Comparison of ENCODE assay signal across 9 mouse cellular contexts in the genomic region with DNA sequence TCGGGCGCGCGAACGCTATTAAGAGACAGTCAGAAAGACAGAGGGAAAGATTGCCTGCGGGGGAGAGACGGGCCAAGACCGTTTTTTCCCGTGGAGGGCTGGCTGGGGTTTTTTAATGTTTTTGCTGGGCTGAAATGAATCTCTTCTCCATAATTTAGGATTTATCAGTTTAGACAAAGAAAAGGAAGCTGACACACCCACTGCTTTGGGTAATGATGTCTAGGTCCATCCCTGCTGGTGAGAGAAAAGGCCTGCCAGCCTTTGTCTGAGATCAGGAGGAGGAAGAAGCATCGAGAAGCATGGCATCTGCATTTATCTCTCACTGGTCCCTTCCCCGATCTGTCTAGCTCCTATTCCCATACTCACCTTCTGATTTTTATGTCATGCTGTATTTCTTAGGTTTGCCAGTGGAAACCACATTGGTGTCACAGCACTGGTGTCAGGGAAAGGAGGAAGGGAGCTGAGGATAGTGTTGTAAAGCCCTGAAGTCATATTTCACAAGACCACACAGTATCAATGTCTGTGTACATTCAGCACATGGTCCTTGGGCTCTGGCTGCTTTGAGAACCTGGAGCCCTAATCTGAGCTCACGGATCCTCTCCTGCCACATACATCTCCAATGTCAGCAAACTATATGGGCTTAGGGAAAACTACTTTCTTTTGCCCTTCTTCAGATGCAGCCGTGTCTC.
A peak's percentile ranks its signal among the peaks of the same experiment; 100 is the strongest.
DNase-seq lines count a peak whose midpoint lies in the region; ATAC-seq and TF ChIP-seq lines count a peak whose summit lies in the region.
"Had no signal": no experiment of that assay in that cellular context is flagged by ENCODE, and none has a peak within 500 bp of the region (broad histone marks: within the 10 kb centered on the region; RNA-seq: fewer than 3 reads in every experiment).

No protein-coding gene starts in this region.

- no peaks in the 10 kb centered on the region for H3K36me3 ChIP-seq in heart, embryonic 12.5 days
- no peaks in the 10 kb centered on the region for H3K36me3 ChIP-seq in ES-E14 (ENCODE audit: control insufficient read depth, insufficient read depth, low read length, poor library complexity, severe bottlenecking)
- no peaks in the 10 kb centered on the region for H3K36me3 ChIP-seq in forebrain, embryonic 15.5 days
- H3K36me3 ChIP-seq in liver, embryonic 14.5 days (replicated peaks; ENCODE audit: control insufficient read depth, insufficient read depth, low read depth), result no peaks in the 10 kb centered on the region
- H3K36me3 ChIP-seq in stomach, postnatal 0 days (ENCODE audit: control insufficient read depth, insufficient read depth, low read length), result no peaks in the 10 kb centered on the region

- peak overlapping the region; percentile 71 for H3K9ac ChIP-seq in heart, embryonic 12.5 days
- peak overlapping the region; percentile 8; the same call in 1 of the 2 replicates for H3K9ac ChIP-seq in ES-E14 (ENCODE audit: insufficient read depth, low read depth, low read length, poor library complexity, severe bottlenecking)
- peak overlapping the region; percentile 62 for H3K9ac ChIP-seq in forebrain, embryonic 15.5 days (replicated peaks)
- no peak overlapping the region for H3K9ac ChIP-seq in liver, embryonic 14.5 days (replicated peaks)
- H3K9ac ChIP-seq in stomach, postnatal 0 days (ENCODE audit: low read length), result peak overlapping the region; percentile 31; the same call in 1 of the 2 replicates

- H3K4me2 ChIP-seq in heart, embryonic 12.5 days, result peak overlapping the region; percentile 72
- H3K4me2 ChIP-seq in forebrain, embryonic 15.5 days (replicated peaks), result peak overlapping the region; percentile 62
- H3K4me2 ChIP-seq in liver, embryonic 14.5 days (ENCODE audit: low read depth), result peak overlapping the region; percentile 60
- peak overlapping the region; percentile 55 for H3K4me2 ChIP-seq in stomach, postnatal 0 days (replicated peaks; ENCODE audit: low read depth)

- no peak for DNase-seq in heart, adult 9 months (ENCODE audit: low spot score in 2 of 2)
- peak; percentile 16 for DNase-seq in ES-E14 (ENCODE audit: low read depth, low spot score)
- no peak for DNase-seq in liver, embryonic 14.5 days (ENCODE audit: low read depth in 3 of 3, low spot score in 3 of 3)
- no peak for DNase-seq in stomach, postnatal 0 days (ENCODE audit: low spot score)
- no peak for DNase-seq in adrenal gland, postnatal 10 days
- DNase-seq in spleen, postnatal 14 days (ENCODE audit: low spot score in 2 of 2), result no peak

- H3K27me3 ChIP-seq in heart, embryonic 12.5 days (replicated peaks), result no peaks in the 10 kb centered on the region
- H3K27me3 ChIP-seq in forebrain, embryonic 15.5 days, result no peaks in the 10 kb centered on the region
- no peaks in the 10 kb centered on the region for H3K27me3 ChIP-seq in liver, embryonic 14.5 days (ENCODE audit: control insufficient read depth, insufficient read depth, low read length)
- H3K27me3 ChIP-seq in stomach, postnatal 0 days (ENCODE audit: control insufficient read depth, insufficient read depth, low read length), result no peaks in the 10 kb centered on the region
- H3K27me3 ChIP-seq: megakaryocyte, embryonic 14.5 days had no signal

- in situ Hi-C loops in ES-E14 (cut with MboI; ENCODE audit: low sequenced_read_pairs in 2 of 2, unreplicated experiment in 2 of 2), result no loop called here

- H3K27ac ChIP-seq in heart, embryonic 12.5 days (ENCODE audit: poor library complexity, severe bottlenecking), result peak overlapping the region; percentile 70; the same call in 1 of the 2 replicates
- no peak overlapping the region for H3K27ac ChIP-seq in ES-E14 (ENCODE audit: insufficient read depth, low read depth, low read length, poor library complexity, severe bottlenecking)
- H3K27ac ChIP-seq in forebrain, embryonic 15.5 days (replicated peaks), result peak overlapping the region; percentile 91
- no peak overlapping the region for H3K27ac ChIP-seq in liver, embryonic 14.5 days
- H3K27ac ChIP-seq in stomach, postnatal 0 days (replicated peaks), result peak overlapping the region; percentile 30; the same call in 1 of the 2 replicates

- WGBS in heart, embryonic 12.5 days, result 28% methylated on average over 13 of the region's 13 CpGs
- WGBS in forebrain, embryonic 15.5 days, result 35% methylated on average over 13 of the region's 13 CpGs
- WGBS in liver, embryonic 14.5 days (ENCODE audit: insufficient replicate concordance), result 30% methylated on average over 13 of the region's 13 CpGs
- 20% methylated on average over 13 of the region's 13 CpGs for WGBS in stomach, postnatal 0 days

- peak overlapping the region; percentile 55 for H3K4me3 ChIP-seq in heart, embryonic 12.5 days
- peak overlapping the region; percentile 59 to 73 for H3K4me3 ChIP-seq in ES-E14 (ENCODE audit: insufficient read depth in 1 of 2, low read depth in 1 of 2, low read length in 2 of 2, poor library complexity in 1 of 2, severe bottlenecking in 1 of 2)
- H3K4me3 ChIP-seq in forebrain, embryonic 15.5 days, result peak overlapping the region; percentile 50
- peak overlapping the region; percentile 34 to 45 for H3K4me3 ChIP-seq in liver, embryonic 14.5 days (ENCODE audit: insufficient read depth in 1 of 2, low read depth in 2 of 2, low read length in 2 of 2)
- peak overlapping the region; percentile 38 for H3K4me3 ChIP-seq in stomach, postnatal 0 days (ENCODE audit: low read depth, low read length)
- H3K4me3 ChIP-seq: megakaryocyte, embryonic 14.5 days had no signal

- no peak for TF ChIP-seq CTCF in liver, embryonic 14.5 days (IDR thresholded peaks at IDR 0.05; ENCODE audit: low read depth)
- no peak for TF ChIP-seq CTCF in stomach, postnatal 0 days (IDR thresholded peaks at IDR 0.05; ENCODE audit: low read depth)

- 0 out of 2 replicates have a peak, but pooled peaks have one; percentile 24 for ATAC-seq in heart, embryonic 12.5 days (ENCODE audit: insufficient number of reproducible peaks, low FRiP score)
- ATAC-seq in forebrain, embryonic 15.5 days (replicated peaks), result peak; percentile 75
- no peak for ATAC-seq in liver, embryonic 14.5 days (ENCODE audit: insufficient read depth)
- no peak for ATAC-seq in stomach, postnatal 0 days (ENCODE audit: low FRiP score, low TSS enrichment)

- no peak for TF ChIP-seq EP300 in liver, embryonic 14.5 days (IDR thresholded peaks at IDR 0.05; ENCODE audit: low read depth)
- TF ChIP-seq EP300 in stomach, postnatal 0 days (optimal IDR thresholded peaks at IDR 0.05), result no peak

- H3K9me3 ChIP-seq in heart, embryonic 12.5 days (replicated peaks), result no peaks in the 10 kb centered on the region
- no peaks in the 10 kb centered on the region for H3K9me3 ChIP-seq in ES-E14 (ENCODE audit: control insufficient read depth, insufficient read depth, low read depth, low read length)
- H3K9me3 ChIP-seq in forebrain, embryonic 15.5 days, result no peaks in the 10 kb centered on the region
- no peaks in the 10 kb centered on the region for H3K9me3 ChIP-seq in liver, embryonic 14.5 days (ENCODE audit: control insufficient read depth, low read length)
- H3K9me3 ChIP-seq in stomach, postnatal 0 days (ENCODE audit: control insufficient read depth, low read length), result no peaks in the 10 kb centered on the region

- H3K4me1 ChIP-seq in heart, embryonic 12.5 days (replicated peaks), result 0 out of 2 replicates have a peak, but pooled peaks cover 5% of the 10 kb centered on the region
- peaks cover 0 to 3% of the 10 kb centered on the region in 2 experiments; a peak in 1 of 4 replicates for H3K4me1 ChIP-seq in ES-E14 (ENCODE audit: control insufficient read depth in 2 of 2, insufficient read depth in 2 of 2, low read length in 2 of 2, poor library complexity in 1 of 2)
- peaks cover 9% of the 10 kb centered on the region for H3K4me1 ChIP-seq in forebrain, embryonic 15.5 days
- H3K4me1 ChIP-seq in liver, embryonic 14.5 days (replicated peaks; ENCODE audit: control insufficient read depth in 2 of 2, insufficient read depth in 2 of 2, low read length in 1 of 2), result peaks cover 0 to 5% of the 10 kb centered on the region in 2 experiments; a peak in 2 of 4 replicates
- H3K4me1 ChIP-seq in stomach, postnatal 0 days (replicated peaks; ENCODE audit: control insufficient read depth, insufficient read depth), result no peaks in the 10 kb centered on the region
- H3K4me1 ChIP-seq: megakaryocyte, embryonic 14.5 days had no signal

TF ChIP-seq in ES-E14, 5 proteins besides CTCF, POLR2A, EP300 and RAD21:
- TF ChIP-seq CHD2 (IDR thresholded peaks at IDR 0.05; ENCODE audit: low read depth, low read length) (no peak), ZNF384 (IDR thresholded peaks at IDR 0.05; ENCODE audit: low read depth, low read length) (no peak), HCFC1 (IDR thresholded peaks at IDR 0.05; ENCODE audit: borderline replicate concordance, insufficient read depth, low read length) (no peak), ZC3H11A (IDR thresholded peaks at IDR 0.05; ENCODE audit: borderline replicate concordance, low read depth, low read length) (no peak), MAFK (IDR thresholded peaks at IDR 0.05; ENCODE audit: insufficient read depth, low read depth, low read length) (no peak)

Comparison
In these comparisons a context has a peak if more than half of its experiments do, and no peak if none do; other contexts are left out.
1. ATAC-seq: peak in heart, embryonic 12.5 days (single experiment) and forebrain, embryonic 15.5 days (single experiment); none in liver, embryonic 14.5 days (single experiment) and stomach, postnatal 0 days (single experiment).
2. H3K27ac ChIP-seq: peak in heart, embryonic 12.5 days (single experiment), forebrain, embryonic 15.5 days (single experiment) and stomach, postnatal 0 days (single experiment); none in ES-E14 (single experiment) and liver, embryonic 14.5 days (single experiment).
3. Peak in every context shown above with its lines, with median percentiles within 50 percentile points of each other: H3K4me2 ChIP-seq and H3K4me3 ChIP-seq.